Mouse (Mus musculus) CD4-positive, CD25-positive, alpha-beta regulatory T cell, adult 2 months (primary cell): ENCODE data around the gene Camk1g.

ENCODE experiments used
- DNase-seq: peaks from one replicate; pipeline ENCODE4 v3.0.0-alpha.2; 2012; ENCODE audit warnings: low read depth, low spot score

Camk1g gene

GRCm38 (mm10) chr1:193303096-193303495, 67.0 kb downstream of the Camk1g start:
- DNase-seq, result no peak

GRCm38 (mm10) chr1:193302093-193302405, 68.0 kb downstream of the Camk1g start:
- DNase-seq, result no peak

GRCm38 (mm10) chr1:193301216-193302092, 68.6 kb downstream of the Camk1g start:
- DNase-seq, result no peak

GRCm38 (mm10) chr1:193299995-193300394, 70.1 kb downstream of the Camk1g start:
- DNase-seq, result no peak

GRCm38 (mm10) chr1:193298141-193298765, 71.8 kb downstream of the Camk1g start:
- DNase-seq, result no peak
